Mouse (Mus musculus): ENCODE results near the gene Galntl6.

The Galntl6 gene

DNA sequence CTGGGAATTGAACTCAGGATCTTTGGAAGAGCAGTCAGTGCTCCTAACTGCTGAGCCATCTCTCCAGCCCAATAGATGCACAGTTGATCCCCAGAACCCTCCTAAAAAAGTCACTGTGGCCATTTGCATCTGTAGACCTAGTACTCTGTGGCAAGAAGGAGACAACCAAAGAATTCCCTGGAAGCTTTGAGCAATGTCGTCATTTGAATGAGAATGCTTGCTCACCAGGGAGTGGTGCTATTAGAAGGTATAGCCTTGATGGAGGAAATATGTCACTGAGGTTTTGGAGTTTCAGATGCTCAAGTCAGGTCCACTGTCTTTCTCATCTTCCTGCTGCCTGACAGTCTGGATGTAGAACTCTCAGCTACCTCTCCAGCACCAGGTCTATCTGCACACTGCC, 1151.5 kb downstream of the Galntl6 start:
- no peak for DNase-seq

DNA sequence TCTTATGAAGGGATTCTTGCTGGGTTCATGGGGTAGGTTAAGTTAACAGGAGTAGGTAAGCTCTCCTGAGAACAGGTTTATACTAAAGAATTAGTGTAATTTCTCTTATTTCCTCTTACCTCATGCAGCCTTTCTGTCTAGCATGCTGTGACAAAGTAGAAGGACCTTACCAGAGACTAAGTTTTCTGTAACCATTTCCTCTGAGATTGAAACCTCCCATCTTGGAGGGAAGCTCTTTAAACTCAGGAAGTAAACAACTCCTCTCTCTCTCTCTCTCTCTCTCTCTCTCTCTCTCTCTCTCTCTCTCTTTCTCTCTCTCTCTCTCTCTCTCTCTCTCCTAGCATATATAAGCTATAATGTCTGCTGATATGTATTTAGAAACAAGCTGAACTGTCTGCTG, 1153.6 kb downstream of the Galntl6 start:
- DNase-seq: no peak

DNA sequence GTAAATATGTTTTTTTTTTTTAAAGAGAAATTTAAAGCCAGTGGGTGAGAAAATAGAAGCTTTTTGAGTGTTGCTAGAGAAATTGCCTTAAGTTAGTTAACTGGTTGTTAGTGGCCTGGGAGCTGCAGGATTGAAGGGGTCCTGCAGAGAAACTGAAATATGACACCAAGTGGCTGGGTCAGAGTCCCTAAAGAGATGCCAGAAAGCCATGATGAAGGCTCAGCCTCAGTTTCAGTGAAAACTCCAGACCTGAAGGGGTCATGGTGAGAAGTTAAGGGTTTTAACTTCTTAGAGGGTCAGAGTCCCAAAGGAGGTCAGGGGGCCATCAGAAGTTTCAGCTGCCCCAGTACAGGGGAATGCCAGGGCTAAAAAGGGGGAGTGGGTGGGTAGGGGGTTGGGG, 1155.0 kb downstream of the Galntl6 start:
- DNase-seq: no peak

DNA sequence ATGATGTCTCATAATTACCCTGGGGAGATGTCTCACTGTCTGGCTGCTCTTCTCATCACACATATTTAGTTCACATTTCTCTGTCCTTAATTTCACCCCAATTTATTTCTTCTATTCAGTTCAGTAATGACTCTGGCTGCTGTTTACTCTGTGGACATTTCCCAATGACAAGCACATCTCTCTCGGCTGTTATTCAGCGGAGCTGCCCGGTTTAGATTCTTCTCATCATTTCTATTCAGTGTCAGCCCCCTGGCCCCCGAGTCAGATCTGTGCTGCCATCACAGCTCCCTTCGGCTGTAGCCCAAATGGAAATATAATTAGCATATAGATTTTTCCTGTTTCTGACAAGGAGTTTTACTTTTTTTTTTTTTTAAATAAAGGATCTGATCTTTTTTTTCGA, 1158.4 kb downstream of the Galntl6 start:
- DNase-seq: no peak

DNA sequence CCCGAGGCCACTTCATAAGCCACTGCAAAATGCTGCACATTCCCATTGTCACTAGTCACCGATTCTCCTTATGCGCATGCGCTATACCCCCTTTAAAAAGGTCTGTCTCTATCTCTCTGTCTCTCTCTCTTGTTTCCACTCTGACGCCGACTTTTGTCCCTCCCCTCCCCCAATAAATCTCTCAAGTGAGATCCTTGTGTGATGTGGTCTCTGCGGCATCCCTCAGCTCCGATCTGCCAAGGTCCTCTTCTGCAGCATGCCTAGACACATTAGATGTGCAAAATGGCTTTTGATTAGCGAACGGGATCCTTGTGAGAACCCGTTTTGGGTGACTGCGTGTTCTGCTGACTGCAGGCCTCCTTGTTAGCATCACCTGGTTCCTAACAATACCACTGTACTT, 1168.8 kb downstream of the Galntl6 start:
- DNase-seq: no peak

DNA sequence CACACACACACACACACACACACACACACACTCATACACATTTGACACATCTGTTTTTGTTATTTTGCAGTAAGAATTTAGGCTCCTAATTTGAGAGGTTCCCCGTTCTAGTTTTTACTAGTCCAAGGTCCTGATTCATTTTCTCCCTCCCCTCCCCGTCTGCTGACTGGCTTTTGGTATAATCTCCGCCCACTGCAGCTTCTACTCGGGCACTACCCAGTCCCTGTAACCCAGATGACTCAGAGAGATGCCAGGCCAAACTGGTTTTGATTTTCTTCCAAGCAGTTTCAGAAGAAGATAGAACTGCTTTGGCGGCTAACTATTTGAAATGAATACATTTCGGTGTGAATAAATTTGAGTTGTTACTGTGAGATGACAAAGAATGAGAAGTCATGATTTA, 1170.5 kb downstream of the Galntl6 start:
- DNase-seq: peak; percentile 11

DNA sequence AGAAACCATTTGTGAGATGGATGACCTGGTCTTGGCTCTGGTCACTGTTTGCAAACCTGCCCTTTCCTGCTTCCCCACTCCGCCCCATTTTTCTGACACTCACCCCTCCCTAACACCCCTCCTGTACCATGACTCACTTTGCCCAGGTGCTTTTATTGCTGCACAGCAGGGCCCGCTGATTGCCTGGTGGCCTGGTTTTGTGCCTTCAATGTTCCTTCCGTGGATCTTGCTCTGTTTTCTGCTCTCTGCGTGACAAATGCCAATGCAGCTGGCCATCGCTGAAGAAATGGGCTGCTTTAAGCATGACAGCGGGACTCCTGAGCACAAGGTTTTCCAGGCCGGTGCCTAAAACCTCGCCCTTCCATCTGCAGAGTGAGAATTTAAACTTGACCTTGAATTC, 1171.1 kb downstream of the Galntl6 start:
- no peak for DNase-seq

DNA sequence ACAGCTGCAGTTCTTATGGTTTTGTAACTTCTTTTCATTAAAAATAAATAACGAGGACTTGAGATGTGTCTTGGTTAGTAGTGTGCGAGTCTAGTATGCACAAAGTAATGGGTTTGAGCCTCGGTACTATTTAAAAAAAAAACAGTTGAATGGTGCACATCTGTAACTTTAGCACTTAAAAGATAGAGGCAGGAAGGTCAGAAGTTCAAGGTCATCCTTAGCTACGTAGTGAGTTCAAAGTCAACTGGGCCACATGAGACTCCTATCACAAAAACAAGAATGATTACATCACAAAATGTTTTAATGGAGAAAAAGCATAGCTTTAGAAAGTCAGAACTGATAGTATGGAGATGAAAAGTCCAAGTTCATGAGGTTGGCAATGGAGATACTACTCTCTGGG, 1175.2 kb downstream of the Galntl6 start:
- DNase-seq: no peak

DNA sequence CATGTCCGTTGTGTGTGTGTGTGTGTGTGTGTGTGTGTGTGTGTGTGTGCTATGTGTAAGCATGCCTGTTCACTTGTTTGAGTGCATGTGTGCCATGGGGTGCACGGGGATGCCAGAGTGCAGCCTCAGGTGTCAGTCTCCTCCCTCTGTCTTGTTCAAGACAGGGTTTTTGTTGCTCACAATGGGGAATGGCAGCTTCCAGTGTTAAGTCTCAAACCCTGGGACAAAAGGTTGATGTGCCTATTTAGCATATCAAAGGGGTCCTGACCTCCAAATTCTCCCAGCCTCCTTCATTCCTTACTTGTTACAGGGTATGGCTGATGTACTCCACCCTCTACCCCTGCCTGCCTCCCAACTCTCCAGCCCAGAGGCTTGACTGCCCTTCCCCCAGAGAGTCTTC, 1179.6 kb downstream of the Galntl6 start:
- no peak for DNase-seq

DNA sequence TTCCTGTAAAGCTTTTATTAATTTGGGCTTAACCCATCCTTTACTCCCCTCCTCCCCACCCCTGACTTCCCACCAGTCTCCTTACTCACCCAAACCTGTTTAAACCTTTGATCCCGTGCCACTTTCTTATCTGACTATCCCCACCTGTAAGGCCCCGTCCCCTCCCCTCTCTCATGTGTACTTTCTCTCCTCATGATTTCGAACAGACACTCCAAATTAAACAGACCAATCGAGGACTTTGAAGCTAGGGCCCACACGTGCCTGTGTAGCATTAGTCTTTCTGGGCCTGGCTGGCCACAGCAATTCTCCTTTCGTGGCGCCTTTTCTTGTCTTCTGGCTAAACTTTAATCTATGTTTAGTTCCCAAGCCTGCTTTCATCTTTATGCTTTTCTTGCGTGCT, 1180.8 kb downstream of the Galntl6 start:
- no peak for DNase-seq

DNA sequence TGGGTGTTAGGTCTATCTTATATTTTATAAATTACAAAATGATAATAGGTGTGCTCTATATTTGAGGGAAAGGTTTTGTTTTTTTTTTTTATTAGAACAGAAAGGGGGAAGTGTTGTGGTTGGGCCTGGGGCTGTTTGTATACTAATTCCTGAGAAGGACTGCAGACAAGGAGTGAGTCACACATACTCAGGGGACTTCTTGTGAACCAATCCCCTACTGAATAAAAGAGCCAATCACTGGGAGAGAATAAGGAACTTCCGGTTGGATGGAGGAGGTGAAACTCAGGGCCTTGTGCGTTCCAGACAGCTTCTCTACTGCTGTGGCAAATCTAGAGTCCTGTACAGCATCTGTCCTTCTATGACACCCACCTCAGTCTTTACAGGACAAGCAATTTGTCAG, 1184.2 kb downstream of the Galntl6 start:
- no peak for DNase-seq

DNA sequence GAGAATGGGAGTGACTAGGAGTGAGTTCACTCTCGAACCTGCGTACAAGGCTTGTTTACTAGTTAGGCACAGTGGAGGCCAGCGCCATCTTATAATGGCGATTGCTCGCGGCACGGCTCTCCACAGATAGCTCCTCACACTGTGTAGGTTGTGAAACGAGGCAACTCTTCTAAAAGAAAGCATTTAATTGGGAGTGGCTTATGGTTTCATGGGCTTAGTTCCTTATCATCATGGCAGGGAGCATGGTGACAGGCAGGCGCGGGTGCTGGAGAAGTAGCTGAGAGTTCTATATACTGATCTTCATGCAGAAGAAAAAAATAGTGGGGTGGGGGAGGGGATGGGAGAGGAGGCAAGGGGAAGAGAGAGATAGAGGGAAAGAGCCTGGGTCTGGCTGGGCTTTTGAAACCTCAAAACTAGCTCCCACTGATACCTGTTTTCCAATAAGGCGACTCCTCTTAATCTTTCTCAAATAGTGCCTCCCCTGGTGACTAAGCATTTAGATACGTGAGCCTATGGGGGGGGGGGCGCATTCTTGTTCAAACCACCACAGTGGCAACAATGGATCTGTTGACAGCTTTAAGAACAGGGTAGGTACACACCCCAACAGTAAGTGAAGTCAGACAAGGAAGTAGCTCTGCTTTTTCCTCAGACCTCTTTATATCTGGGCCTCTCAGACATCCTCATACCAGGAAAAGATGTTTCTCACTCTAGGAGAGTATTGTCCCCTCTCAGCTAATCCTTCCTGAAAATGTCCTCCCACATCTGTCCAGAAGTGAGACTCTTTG, 1187.4 kb downstream of the Galntl6 start:
- no peak for DNase-seq
